Mouse (Mus musculus) ES-Bruce4 (cell line): ENCODE measurements around the gene Ash1l. TPM values are rescaled to one million over a fixed set of nuclear protein-coding genes. Genes with fewer than 3 reads are reported as not detected.

ENCODE experiments used
- H3K27ac ChIP-seq: 2 replicates; pipeline ENCODE4 v1.5.1; 2012; ENCODE audit warnings: low read length, inconsistent platforms; ENCODE audit not compliant: insufficient read depth
- H3K27me3 ChIP-seq: 2 replicates; pipeline ENCODE4 v1.6.1; 2012; ENCODE audit warnings: mild to moderate bottlenecking, low read length, inconsistent platforms; ENCODE audit not compliant: control insufficient read depth, poor library complexity, insufficient read depth, severe bottlenecking
- H3K36me3 ChIP-seq: 2 replicates; pipeline ENCODE4 v1.6.1; 2012; ENCODE audit warnings: inconsistent platforms, mild to moderate bottlenecking, low read length, moderate library complexity; ENCODE audit not compliant: control insufficient read depth, poor library complexity, insufficient read depth, severe bottlenecking
- H3K4me1 ChIP-seq: one replicate; pipeline ENCODE4 v1.8.1; 2011; ENCODE audit warnings: low read length; ENCODE audit not compliant: control insufficient read depth, insufficient read depth
- H3K4me3 ChIP-seq: 2 replicates; pipeline ENCODE4 v1.5.1; 2011; ENCODE audit warnings: low read depth, mild to moderate bottlenecking, low read length
- H3K9ac ChIP-seq: 2 replicates; pipeline ENCODE4 v1.6.1; 2012; ENCODE audit warnings: low read depth, mild to moderate bottlenecking, inconsistent platforms; ENCODE audit not compliant: poor library complexity, severe bottlenecking
- H3K9me3 ChIP-seq: replicated peaks from 2 replicates; pipeline ENCODE4 v1.6.1; 2012; ENCODE audit warnings: mild to moderate bottlenecking, low read length, inconsistent platforms; ENCODE audit not compliant: control insufficient read depth, poor library complexity, insufficient read depth, severe bottlenecking
- CTCF ChIP-seq: IDR thresholded peaks from one replicate; pipeline ENCODE4 v1.8.1; 2011; ENCODE audit warnings: low read depth, low read length
- EP300 ChIP-seq: IDR thresholded peaks from 2 replicates; pipeline ENCODE4 v1.6.1; 2011; ENCODE audit warnings: low read depth, low read length; ENCODE audit not compliant: insufficient read depth
- POLR2A ChIP-seq: IDR thresholded peaks from one replicate; pipeline ENCODE4 v1.8.1; 2011; ENCODE audit warnings: low read length; ENCODE audit not compliant: insufficient read depth
- polyA plus RNA-seq: library from polyadenylated mRNA; stranded (reverse); fragments of >200 nt; gene quantifications from 2 replicates; pipeline ENCODE4 v1.2.4, GENCODE M21; 2011; ENCODE audit warnings: low read depth; ENCODE audit not compliant: missing spikeins, insufficient read depth, insufficient read length

Ash1l gene
- polyA plus RNA-seq, 1 experiment, result 22.4 TPM

DNA sequence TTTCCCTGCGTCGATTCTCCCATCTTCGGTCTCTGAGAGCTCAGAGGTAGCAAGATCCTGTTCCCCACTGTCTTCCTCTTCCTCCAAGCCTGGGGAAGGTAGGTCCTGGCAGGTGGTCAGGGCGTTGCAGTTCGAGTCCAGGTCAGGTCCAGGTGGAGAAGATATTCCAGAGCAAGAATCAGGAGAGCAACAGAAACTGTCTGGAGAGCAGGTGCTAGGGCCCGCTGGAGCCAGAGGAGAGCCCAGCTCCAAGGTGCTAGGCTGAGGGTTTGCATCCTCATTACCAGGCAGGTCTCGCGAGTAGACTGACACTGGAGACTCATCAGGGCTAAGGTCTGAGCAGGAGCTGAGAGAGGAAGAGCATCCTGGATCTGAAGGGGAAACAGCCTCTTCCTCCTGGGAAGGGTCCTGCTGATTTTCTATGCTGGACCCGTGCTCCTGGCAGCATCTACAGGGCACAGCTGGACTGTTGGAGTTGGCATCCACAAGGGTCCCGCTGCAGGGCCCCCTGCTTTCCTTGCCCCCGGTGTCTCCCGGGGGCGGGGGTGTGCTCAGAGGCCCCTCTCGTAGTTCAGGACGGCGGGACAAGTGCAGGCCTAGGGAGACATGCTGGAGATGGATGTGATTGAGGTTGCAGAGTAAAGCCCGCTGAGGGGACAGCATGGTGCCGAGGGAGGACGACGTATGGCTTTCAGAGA is 141.5 kb downstream of the Ash1l start:
- no peak overlapping the region for H3K27ac ChIP-seq
- H3K27me3 ChIP-seq, result no peaks in the 10 kb centered on the region
- peak overlapping the region; percentile 86 for H3K9ac ChIP-seq

DNA sequence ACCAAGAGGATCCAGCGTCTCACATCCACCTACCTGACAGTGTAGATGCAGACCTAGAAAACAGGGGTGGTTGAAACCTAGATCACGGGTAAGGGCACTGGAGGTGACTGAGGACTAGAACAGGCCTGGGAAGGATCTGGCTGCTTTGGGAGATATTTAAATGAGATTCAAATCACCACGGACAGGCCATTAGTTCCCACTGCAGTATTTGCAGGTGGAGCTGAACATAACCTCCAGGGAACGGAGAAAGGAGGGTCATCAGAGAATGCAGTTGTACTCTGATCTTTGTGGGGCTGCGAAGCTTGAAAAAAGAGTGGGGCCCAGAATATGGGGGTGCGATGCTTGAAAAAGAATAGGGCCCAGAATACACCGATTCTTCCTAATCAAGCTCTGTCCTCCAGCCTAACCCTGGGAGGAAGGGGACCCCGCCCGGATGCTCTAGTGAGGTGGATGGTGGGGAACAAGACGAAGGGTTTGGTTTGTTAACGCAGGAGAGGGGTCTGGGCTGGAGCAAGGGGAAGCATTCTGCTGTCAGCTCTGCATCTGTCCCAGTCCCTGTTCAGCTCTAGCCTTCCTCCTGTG is 142.2 kb downstream of the Ash1l start:
- Histone ChIP-seq H3K4me3 (peak overlapping the region; percentile 38), H3K27me3 (no peaks in the 10 kb centered on the region), H3K4me1 (peaks cover 3% of the 10 kb centered on the region), H3K27ac (no peak overlapping the region), H3K36me3 (peaks cover 17% of the 10 kb centered on the region), H3K9me3 (no peaks in the 10 kb centered on the region), H3K9ac (no peak overlapping the region)
- TF ChIP-seq CTCF (no peak), EP300 (no peak), POLR2A (no peak)

More for the DNA sequence above, 141.5 kb downstream of the Ash1l start:
- Histone ChIP-seq H3K4me1 (peaks cover 4% of the 10 kb centered on the region), H3K36me3 (peaks cover 12% of the 10 kb centered on the region), H3K9me3 (no peaks in the 10 kb centered on the region), H3K4me3 (peak overlapping the region; percentile 14; the same call in 1 of the 2 replicates)
- TF ChIP-seq CTCF, result no peak
- no peak for TF ChIP-seq EP300
- TF ChIP-seq POLR2A, result no peak

DNA sequence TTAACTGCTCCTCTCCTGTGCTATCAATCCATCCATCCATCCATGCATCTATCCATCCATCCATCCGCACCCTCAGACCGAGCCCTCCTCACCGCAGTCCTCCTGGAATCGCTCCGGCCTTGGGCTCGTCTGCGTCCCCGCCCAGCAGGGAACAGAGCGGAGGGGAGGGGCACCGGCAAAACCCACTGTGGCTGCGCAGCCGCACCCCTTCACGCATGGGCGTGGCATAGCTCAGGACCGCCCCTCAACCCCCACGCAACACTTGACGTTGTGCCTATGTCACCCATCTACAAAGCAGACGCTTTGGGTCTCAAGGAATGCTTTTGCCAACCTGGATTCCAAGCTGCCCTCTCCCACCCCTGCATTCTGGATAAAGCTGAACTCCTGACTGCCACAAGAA is 142.8 kb downstream of the Ash1l start, which contains the start of gene Rusc1:
Rusc1 (minus strand) TSS at position 137 of the 400 bp plus-strand sequence.
- H3K9ac ChIP-seq, result no peak within 1 kb of the TSS
- H3K9me3 ChIP-seq, result no peaks in the 10 kb centered on the region
- no peak within 1 kb of the TSS for H3K27ac ChIP-seq
- H3K4me1 ChIP-seq, result no peaks in the 10 kb centered on the region
- 0 out of 2 replicates have a peak, but pooled peaks have one; percentile 16 for TF ChIP-seq EP300
- TF ChIP-seq CTCF, result no peak
- peak; percentile 11 for TF ChIP-seq POLR2A
- no peaks in the 10 kb centered on the region for H3K27me3 ChIP-seq
- H3K36me3 ChIP-seq, result peaks cover 22% of the 10 kb centered on the region
- peak within 1 kb of the TSS; percentile 38 for H3K4me3 ChIP-seq

DNA sequence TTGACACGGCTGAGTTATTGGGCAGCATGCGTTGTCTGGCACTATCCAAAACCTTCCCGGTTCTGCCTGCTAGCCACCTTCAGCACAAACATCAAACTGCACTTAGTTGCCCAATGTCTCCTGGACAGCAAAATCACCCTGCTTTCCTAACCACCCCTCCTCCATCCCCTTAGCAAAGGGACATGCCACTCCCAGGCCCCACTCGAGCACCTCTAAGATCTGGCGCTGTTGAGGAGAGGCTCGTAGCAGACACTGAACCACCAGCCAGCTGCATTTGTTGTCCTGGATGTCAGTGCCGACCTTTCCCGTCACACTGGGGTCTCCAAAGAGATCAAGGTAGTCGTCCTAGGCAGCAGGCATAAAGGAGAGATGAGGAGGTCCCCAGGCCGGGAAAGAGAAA is 143.6 kb downstream of the Ash1l start:
- no peaks in the 10 kb centered on the region for H3K27me3 ChIP-seq
- no peak for TF ChIP-seq EP300
- TF ChIP-seq POLR2A, result no peak
- TF ChIP-seq CTCF, result no peak
- no peak overlapping the region for H3K4me3 ChIP-seq
- H3K9me3 ChIP-seq, result no peaks in the 10 kb centered on the region
- peaks cover 31% of the 10 kb centered on the region for H3K36me3 ChIP-seq
- no peaks in the 10 kb centered on the region for H3K4me1 ChIP-seq
- no peak overlapping the region for H3K9ac ChIP-seq
- H3K27ac ChIP-seq, result no peak overlapping the region

DNA sequence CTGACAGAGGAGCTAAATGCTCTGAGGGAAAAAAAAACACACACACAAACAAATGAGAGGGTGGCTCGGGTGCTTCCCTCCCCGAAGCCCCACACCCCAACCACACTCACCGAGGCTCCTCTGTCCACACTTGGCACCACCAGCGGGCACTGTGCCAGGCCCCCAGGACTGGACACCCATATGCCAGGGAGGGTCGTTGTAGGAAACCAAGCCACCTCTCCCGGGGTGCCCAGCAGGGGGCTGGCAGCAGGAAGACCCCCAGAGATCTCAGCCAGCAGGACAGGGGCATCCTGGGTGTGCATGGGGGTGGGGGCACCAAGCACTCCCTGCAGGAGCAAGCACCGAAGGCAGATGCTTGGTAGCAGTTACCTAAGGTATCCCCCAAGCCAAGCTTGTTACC is 150.4 kb downstream of the Ash1l start, which contains the start of gene Gm43738:
Gm43738 (minus strand) TSS at position 289 of the 400 bp plus-strand sequence.
- Histone ChIP-seq H3K9ac (peak within 1 kb of the TSS; percentile 65), H3K4me1 (no peaks in the 10 kb centered on the region), H3K36me3 (peaks cover 37% of the 10 kb centered on the region), H3K27ac (peak within 1 kb of the TSS; percentile 66), H3K4me3 (peak within 1 kb of the TSS; percentile 99), H3K27me3 (no peaks in the 10 kb centered on the region), H3K9me3 (no peaks in the 10 kb centered on the region)
- TF ChIP-seq POLR2A (no peak), CTCF (no peak), EP300 (no peak)

DNA sequence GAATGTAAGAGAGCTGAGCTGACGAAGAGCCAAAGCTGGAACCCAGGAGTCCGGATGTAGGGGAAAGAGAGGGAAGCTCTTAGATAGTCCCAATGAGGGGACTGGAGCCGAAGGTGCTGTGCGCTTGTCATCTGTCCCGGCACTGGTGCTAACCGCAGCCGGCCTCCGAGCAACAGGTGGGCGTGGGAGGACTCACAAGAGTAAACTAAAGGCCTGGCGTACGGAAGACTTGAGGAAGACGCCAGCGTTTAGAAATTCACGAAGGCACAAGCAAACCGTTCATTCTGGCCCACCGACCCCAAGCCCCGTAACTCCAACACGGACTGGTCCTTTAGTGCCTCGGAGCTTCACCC is 151.0 kb downstream of the Ash1l start:
- Histone ChIP-seq H3K4me1 (no peaks in the 10 kb centered on the region), H3K36me3 (peaks cover 37% of the 10 kb centered on the region), H3K27me3 (no peaks in the 10 kb centered on the region), H3K9me3 (no peaks in the 10 kb centered on the region), H3K9ac (peak overlapping the region; percentile 65), H3K27ac (peak overlapping the region; percentile 66), H3K4me3 (peak overlapping the region; percentile 99)
- TF ChIP-seq CTCF (no peak), POLR2A (no peak), EP300 (no peak)
